In genomic region chr10:44460095-44460810, GRCm38 (mm10) we compare ENCODE assay signal across 9 mouse cellular contexts.
DNase-seq lines count a peak whose midpoint lies in the region; ATAC-seq and TF ChIP-seq lines count a peak whose summit lies in the region.
"Had no signal": no experiment of that assay in that cellular context is flagged by ENCODE, and none has a peak within 500 bp of the region (broad histone marks: within the 10 kb centered on the region; RNA-seq: fewer than 3 reads in every experiment).

No protein-coding gene starts in this region.

- H3K27me3 ChIP-seq in ES-Bruce4 (ENCODE audit: control insufficient read depth, insufficient read depth, low read length, poor library complexity, severe bottlenecking) = peaks cover 3% of the 10 kb centered on the region; the same call in 1 of the 2 replicates
- H3K27me3 ChIP-seq in lung, embryonic 14.5 days (ENCODE audit: insufficient read depth, low read length) = peaks cover 37% of the 10 kb centered on the region
- H3K27me3 ChIP-seq in stomach, postnatal 0 days (ENCODE audit: control insufficient read depth, insufficient read depth, low read length) = no peaks in the 10 kb centered on the region

- no peak for TF ChIP-seq CTCF in ES-Bruce4 (IDR thresholded peaks at IDR 0.05; ENCODE audit: low read depth, low read length)
- peak; percentile 44 for TF ChIP-seq CTCF in lung, embryonic 14.5 days (IDR thresholded peaks at IDR 0.05; ENCODE audit: low read depth)
- TF ChIP-seq CTCF in stomach, postnatal 0 days (IDR thresholded peaks at IDR 0.05; ENCODE audit: low read depth) = peak; percentile 65

- no peaks in the 10 kb centered on the region for H3K36me3 ChIP-seq in ES-Bruce4 (ENCODE audit: control insufficient read depth, insufficient read depth, low read length, poor library complexity, severe bottlenecking)
- H3K36me3 ChIP-seq in lung, embryonic 14.5 days (ENCODE audit: insufficient read depth) = no peaks in the 10 kb centered on the region
- H3K36me3 ChIP-seq in stomach, postnatal 0 days (ENCODE audit: control insufficient read depth, insufficient read depth, low read length) = no peaks in the 10 kb centered on the region

- intact Hi-C loops in heart, postnatal 14 days (cut with DNase I) = loop anchor here (5.0 kb wide), 3 partner anchors 42 to 402 kb away; no protein-coding TSS in a partner anchor

- no peaks in the 10 kb centered on the region for H3K9me3 ChIP-seq in ES-Bruce4 (replicated peaks; ENCODE audit: control insufficient read depth, insufficient read depth, low read length, poor library complexity, severe bottlenecking)
- no peaks in the 10 kb centered on the region for H3K9me3 ChIP-seq in lung, embryonic 14.5 days (ENCODE audit: low read depth, low read length)
- no peaks in the 10 kb centered on the region for H3K9me3 ChIP-seq in stomach, postnatal 0 days (ENCODE audit: control insufficient read depth, low read length)
- H3K9me3 ChIP-seq: megakaryocyte, embryonic 14.5 days had no signal

- DNase-seq in layer of hippocampus, postnatal 10 days (ENCODE audit: low spot score in 2 of 2) = peak; percentile 70 to 72
- DNase-seq in layer of hippocampus, adult 9-10 months (ENCODE audit: low spot score) = no peak
- peak; percentile 65 for DNase-seq in adrenal gland, adult 2 months
- DNase-seq in heart, postnatal 14 days = peak; percentile 62 to 81
- peak; percentile 81 for DNase-seq in lung, embryonic 14.5 days
- peak; percentile 72 for DNase-seq in stomach, postnatal 0 days (ENCODE audit: low spot score)

- H3K4me2 ChIP-seq in lung, embryonic 14.5 days = peak overlapping the region; percentile 94; the same call in 1 of the 2 replicates
- no peak overlapping the region for H3K4me2 ChIP-seq in stomach, postnatal 0 days (replicated peaks; ENCODE audit: low read depth)

- no peak for TF ChIP-seq EP300 in ES-Bruce4 (IDR thresholded peaks at IDR 0.05; ENCODE audit: insufficient read depth, low read depth, low read length)
- no peak for TF ChIP-seq EP300 in stomach, postnatal 0 days (optimal IDR thresholded peaks at IDR 0.05)

- TF ChIP-seq POLR2A in ES-Bruce4 (IDR thresholded peaks at IDR 0.05; ENCODE audit: insufficient read depth, low read length) = no peak

- no peak for ATAC-seq in lung, embryonic 14.5 days (ENCODE audit: insufficient read depth)
- no peak for ATAC-seq in stomach, postnatal 0 days (ENCODE audit: low FRiP score, low TSS enrichment)
- no peak for ATAC-seq in granulocyte monocyte progenitor cell, adult 5-6 weeks (replicated peaks; ENCODE audit: poor library complexity, severe bottlenecking)

- H3K4me1 ChIP-seq in ES-Bruce4 (ENCODE audit: control insufficient read depth, insufficient read depth, low read length) = peaks cover 2% of the 10 kb centered on the region
- peaks cover 12% of the 10 kb centered on the region for H3K4me1 ChIP-seq in lung, embryonic 14.5 days (ENCODE audit: insufficient read depth)
- H3K4me1 ChIP-seq in stomach, postnatal 0 days (replicated peaks; ENCODE audit: control insufficient read depth, insufficient read depth) = no peaks in the 10 kb centered on the region

- H3K9ac ChIP-seq in ES-Bruce4 (ENCODE audit: low read depth, poor library complexity, severe bottlenecking) = no peak overlapping the region
- H3K9ac ChIP-seq in lung, embryonic 14.5 days = no peak overlapping the region
- H3K9ac ChIP-seq in stomach, postnatal 0 days (ENCODE audit: low read length) = no peak overlapping the region

- H3K27ac ChIP-seq in ES-Bruce4 (ENCODE audit: insufficient read depth, low read length) = peak overlapping the region; percentile 31
- no peak overlapping the region for H3K27ac ChIP-seq in lung, embryonic 14.5 days (ENCODE audit: low read depth)
- H3K27ac ChIP-seq in stomach, postnatal 0 days (replicated peaks) = no peak overlapping the region

- no peak overlapping the region for H3K4me3 ChIP-seq in ES-Bruce4 (ENCODE audit: low read depth, low read length)
- H3K4me3 ChIP-seq in lung, embryonic 14.5 days (ENCODE audit: low read depth, low read length) = no peak overlapping the region
- H3K4me3 ChIP-seq in stomach, postnatal 0 days (ENCODE audit: low read depth, low read length) = no peak overlapping the region

- 19% methylated on average over 6 of the region's 6 CpGs for WGBS in lung, embryonic 14.5 days
- 27% methylated on average over 6 of the region's 6 CpGs for WGBS in stomach, postnatal 0 days
